Mouse (Mus musculus) heart, postnatal 0 days (tissue): Measurements from ENCODE around the gene Insl5.

ENCODE experiments used
- CTCF ChIP-seq: IDR thresholded peaks from 2 replicates; pipeline ENCODE4 v1.5.1; 2016; ENCODE audit warnings: antibody characterized with exemption, control low read depth, low read depth
- EP300 ChIP-seq: IDR thresholded peaks from 2 replicates; pipeline ENCODE4 v1.6.1; 2016; ENCODE audit warnings: antibody characterized with exemption, low read depth

GRCm38 (mm10) chr4:103056909-103057308 lies 30.3 kb upstream of the Insl5 start:
- no peak for TF ChIP-seq CTCF
- TF ChIP-seq EP300, result no peak
